Mouse (Mus musculus) fibroblast of lung, adult 2 months (primary cell): ENCODE results near the gene Tspan8.
"Not testable (repeated sequence)": the region's sequence is repeated elsewhere in the genome, so short reads cannot be mapped to it uniquely, and the experiment has no call there.

Experiments used
- DNase-seq: peaks from one replicate; pipeline ENCODE4 v3.0.0-alpha.2; 2011; ENCODE audit warnings: low read depth

Tspan8 gene

DNA sequence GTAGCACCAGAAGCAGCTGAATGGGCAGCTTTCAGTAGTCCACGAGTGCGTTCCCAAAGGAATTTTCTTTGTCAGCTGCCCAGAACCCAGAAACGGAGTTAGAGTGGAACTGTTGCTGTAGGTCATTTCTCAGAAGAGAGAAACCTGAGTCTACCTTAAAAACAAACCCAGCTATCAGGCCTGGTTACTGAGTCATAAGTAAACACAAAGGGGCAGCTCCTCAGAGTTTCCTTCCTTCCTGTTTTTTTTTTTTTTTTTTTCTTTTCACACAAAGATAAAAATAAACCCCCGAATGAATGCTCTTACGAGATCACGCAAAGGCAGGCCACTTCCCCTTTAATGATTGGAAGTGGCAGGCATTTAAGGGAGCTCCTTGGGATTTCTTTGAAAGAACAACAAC lies at the start of gene Tspan8:
Gene Tspan8 (plus strand): TSS at position 322 of the 400 bp plus-strand sequence.
- no peak for DNase-seq

- no peak for DNase-seq
These were observed 46.6 kb upstream of the Tspan8 start for GRCm38 (mm10) chr10:115770032-115770431.

- DNase-seq = no peak
These were observed 42.2 kb upstream of the Tspan8 start for GRCm38 (mm10) chr10:115774451-115774850.

DNA sequence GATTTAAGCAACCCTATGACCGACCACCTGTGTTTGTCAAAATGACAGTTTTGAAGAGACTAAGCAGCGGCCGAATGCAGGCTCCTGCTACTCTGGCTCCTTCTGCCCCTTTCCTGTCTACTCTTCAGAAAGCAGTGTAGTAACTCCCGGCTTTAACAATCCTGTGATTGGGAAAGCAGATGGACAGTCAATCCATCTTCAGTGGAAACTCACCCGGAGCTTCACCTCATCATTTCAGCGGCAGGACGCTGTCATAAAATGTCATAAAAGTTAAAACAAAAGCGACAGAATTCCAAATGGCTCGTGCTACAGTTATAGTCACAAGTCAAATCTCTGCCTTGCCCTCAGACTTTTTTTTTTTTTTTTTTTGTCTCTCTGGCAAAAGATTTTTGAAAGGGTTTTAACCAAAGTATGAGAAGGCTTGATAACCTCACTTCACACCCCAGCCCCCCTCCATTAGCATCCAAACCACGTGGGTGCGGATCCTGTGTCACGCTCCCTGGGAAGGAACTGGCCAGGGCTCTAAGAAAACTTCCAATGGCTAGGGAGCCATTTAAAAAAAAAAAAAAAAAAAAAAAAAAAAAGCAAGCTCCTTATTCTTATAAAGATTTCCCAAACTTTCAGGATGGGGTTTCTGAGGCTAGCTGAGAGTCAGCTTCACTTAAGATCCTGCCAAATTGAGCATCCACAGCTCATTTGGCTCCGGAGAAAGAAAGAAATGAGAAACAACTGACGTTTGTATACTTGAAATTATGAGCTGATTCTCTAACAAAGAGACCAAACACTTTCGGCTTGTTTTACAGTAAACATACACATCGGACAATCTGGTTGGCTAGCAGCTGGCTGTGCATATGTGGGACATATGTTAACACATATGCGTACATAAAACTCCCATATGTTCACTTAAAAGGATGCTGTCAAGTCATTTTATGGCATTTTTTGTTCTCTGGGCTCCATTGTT lies 40.4 kb upstream of the Tspan8 start:
- no peak for DNase-seq

- DNase-seq = no peak
These were observed 39.3 kb upstream of the Tspan8 start for GRCm38 (mm10) chr10:115777366-115777765.

- no peak for DNase-seq
These were observed 38.0 kb upstream of the Tspan8 start for GRCm38 (mm10) chr10:115778624-115779023.

DNA sequence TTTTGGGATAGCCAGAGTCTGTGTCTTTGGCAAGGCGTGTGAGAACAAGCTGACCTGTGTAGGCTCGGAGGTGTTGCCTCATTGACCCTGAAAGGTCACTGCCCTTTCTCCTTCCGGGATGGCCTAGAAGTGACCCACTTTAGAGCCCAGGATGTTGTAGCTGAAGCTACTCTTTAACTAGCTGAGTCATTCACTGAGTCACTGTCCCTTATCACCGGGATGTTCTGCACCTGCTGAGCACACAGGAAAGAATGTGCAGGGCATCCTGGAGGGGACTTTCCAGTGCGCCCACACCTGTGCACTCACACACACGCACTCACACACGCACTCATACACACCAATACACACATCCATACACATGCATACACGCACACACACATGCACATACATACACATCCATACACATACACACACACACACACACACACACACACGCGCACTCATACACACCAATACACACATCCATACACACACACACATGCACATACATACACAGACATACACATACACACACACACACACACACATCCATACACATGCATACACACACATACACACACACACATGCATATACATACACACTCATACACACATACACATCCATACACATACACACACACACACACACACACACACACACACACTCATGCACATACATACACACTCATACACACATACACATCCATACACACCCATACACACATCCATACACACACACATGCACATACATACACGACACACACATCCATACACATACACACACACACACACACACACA lies 36.2 kb upstream of the Tspan8 start:
- DNase-seq = no peak

DNA sequence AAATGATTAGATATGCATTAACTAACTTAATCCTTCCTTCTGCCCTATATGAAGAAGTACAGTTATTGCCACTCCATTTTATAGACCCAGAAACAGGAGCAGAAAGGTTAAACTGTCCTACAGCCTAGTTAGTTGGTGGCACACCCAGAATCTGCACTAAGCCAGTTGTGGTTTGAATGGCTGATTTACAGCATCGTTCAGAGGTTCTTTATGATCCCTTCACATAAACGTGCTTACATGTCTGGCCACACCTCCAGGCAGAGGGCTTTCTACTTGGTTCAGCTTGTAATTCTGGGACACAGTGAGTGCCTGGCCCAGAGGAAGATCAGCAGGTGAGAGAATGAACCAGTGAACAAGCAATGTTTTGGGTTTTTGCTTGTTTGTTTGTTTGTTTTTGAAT lies 33.4 kb upstream of the Tspan8 start:
- no peak for DNase-seq

- DNase-seq = no peak
These were observed 25.8 kb upstream of the Tspan8 start for GRCm38 (mm10) chr10:115790788-115791187.

- no peak for DNase-seq
These were observed 20.4 kb upstream of the Tspan8 start for GRCm38 (mm10) chr10:115796072-115796788.

GRCm38 (mm10) chr10:115801464-115801863 lies 15.2 kb upstream of the Tspan8 start:
- no peak for DNase-seq

DNA sequence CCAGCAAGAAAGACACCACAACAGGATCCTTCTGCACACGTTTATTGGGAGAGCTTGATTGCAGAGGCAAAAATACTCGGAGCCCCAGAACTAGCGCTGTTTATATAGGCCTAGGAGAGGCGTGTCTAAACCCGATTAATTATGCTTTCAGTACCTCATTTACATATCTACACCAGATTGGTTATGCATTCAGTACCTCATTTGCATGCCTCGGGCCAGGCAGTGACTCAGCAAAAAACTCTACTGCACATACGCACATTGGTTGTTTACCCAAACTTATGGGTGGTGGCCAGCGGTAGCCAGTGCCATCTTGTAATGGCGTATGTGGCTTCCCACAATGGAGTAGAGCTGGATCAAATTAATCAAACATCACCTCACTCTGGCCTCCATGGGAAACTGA lies 13.6 kb upstream of the Tspan8 start:
- not testable (repeated sequence) for DNase-seq

DNA sequence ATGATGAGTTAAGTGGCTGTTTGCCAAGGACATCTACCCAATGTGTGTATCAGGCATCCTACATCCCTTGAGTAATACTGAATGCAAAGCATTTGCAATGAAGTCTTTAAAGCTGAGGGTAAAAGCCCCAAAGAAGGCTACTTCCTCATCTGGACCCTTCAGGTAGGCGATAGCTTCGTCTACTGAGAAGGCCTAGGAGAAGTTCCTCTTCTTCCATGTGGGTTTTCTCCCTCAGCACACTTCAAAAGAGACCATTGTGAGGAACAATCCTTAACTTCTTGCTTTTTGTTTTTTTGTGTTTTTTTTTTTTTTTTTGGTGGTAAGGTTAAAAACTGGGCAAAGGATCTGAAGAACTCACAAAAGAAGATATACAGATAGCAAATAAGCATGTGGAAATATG lies 12.9 kb upstream of the Tspan8 start:
- DNase-seq = no peak

DNA sequence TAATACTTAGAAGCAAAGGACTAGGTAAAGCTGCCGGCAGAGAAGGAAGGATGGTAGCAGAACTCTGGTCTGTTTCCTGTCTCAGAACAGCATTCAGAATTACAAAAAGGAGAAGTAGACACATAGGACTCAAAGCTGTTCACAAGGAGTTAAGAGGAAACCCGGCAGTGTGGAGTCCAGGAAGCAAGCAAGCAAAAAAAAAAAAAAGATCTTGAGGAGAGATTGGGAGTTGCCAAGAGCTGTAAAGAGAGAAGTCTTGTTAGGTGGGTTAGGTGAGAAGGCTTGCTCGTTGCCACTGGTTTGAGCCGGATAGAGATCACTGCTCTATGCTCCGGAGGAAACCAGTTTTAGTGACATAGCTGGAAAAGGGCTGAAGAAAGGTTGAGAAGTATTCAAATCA lies 10.6 kb upstream of the Tspan8 start:
- DNase-seq = no peak

DNA sequence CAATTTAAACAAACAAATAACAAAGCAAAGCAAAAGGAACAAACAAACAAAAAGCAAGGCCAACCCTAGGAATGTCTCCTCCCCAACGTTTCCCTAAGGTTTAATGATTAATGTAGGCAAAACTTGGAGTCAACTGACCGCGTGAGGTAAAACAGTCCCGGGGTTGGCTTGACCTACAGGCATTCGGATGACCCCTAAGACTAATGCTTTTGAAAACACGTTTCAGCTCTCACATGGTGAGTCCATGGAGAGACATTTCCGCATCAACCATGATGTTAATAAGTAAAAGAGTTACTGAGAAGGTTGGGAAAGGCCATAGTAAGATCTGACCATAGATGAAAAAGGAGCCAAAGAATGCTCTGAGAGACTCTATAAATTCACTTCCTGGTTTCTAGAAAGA lies 7.5 kb upstream of the Tspan8 start:
- DNase-seq = no peak

GRCm38 (mm10) chr10:115811519-115811918 lies 5.1 kb upstream of the Tspan8 start:
- no peak for DNase-seq

- DNase-seq = no peak
These were observed 1.8 kb upstream of the Tspan8 start for GRCm38 (mm10) chr10:115814878-115815277.

- no peak for DNase-seq
These were observed 558 bp downstream of the Tspan8 start for GRCm38 (mm10) chr10:115817056-115817724.

DNA sequence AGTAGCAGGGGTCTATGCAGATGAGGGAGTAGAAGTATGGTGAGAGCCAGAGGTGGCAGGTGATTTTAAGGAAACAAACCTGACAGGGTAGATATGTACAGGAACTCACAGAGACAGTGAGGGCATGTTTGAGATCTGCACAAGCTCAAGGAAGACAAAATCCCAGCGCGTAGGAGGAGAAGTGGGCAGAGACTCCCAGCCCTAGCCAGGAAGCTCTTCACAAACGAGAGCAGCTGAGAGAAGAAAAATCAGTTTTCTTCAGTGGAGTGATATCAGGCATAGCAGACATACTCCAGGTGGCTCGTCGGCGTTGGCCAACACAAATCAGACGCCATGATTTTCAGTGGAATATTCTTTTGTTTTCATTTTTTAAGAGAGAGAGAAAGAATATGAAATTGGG lies 8.7 kb downstream of the Tspan8 start:
- no peak for DNase-seq

DNA sequence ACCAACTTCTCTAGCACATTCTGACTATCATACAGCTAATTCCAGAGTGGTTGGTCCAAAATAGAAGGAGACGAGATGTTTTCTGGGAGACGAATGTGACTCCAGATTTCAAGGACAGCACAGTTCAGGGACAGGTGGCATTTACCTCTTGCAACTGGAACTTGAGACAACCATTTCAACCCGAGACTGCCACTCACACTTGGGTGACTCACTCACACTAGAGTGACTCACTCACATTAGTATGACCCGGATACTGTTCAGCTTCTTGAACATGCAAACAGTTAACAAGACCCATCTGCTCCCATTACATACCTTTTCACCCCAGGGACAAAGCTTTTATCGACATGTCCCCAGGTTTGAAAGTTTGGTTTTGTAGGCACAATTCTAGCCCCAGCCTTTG lies 12.2 kb downstream of the Tspan8 start:
- no peak for DNase-seq

DNA sequence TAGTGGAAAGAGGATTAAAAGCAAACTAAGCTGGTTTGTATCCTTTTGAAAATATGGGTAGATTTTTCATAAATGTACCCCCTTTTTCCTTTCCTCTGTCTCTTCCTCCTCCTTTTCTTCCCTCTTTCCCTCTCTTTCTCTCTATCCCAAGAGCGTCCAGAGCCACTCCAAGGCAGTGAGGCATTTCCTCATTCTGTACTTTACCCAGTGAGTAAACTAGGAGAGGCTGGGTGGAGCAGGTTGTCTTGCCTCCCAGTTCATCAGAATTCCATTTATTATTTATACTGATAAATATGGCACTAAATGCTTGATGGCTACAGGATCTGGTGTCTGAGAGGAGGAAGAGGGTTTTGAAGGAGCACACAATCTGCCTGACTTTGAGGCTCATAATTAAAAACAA lies 13.1 kb downstream of the Tspan8 start:
- no peak for DNase-seq

- DNase-seq = peak; percentile 56
These were observed 14.1 kb downstream of the Tspan8 start for GRCm38 (mm10) chr10:115830726-115831125.
